Mouse (Mus musculus): ENCODE data around the gene Cd84. TPM values are rescaled to one million over a fixed set of nuclear protein-coding genes. Genes with fewer than 3 reads are reported as not detected.

Cd84 gene
- polyA plus RNA-seq, 1 experiment from 2014 or later, result 1,435 TPM

- WGBS (ENCODE audit: missing documents), result 80% methylated on average over 2 of the region's 2 CpGs
- no peaks in the 10 kb centered on the region for H3K36me3 ChIP-seq (ENCODE audit: inconsistent target)
- H3K27ac ChIP-seq, result no peak overlapping the region
- no peak overlapping the region for H3K4me3 ChIP-seq (ENCODE audit: inconsistent target)
- no peaks in the 10 kb centered on the region for H3K79me2 ChIP-seq (ENCODE audit: inconsistent target)
Measured at GRCm38 (mm10) chr1:171921641-171922040, 82.1 kb downstream of the Cd84 start.

GRCm38 (mm10) chr1:171922844-171923243, 83.3 kb downstream of the Cd84 start:
- Histone ChIP-seq H3K27ac (no peak overlapping the region), H3K4me3 (ENCODE audit: inconsistent target) (no peak overlapping the region), H3K79me2 (ENCODE audit: inconsistent target) (no peaks in the 10 kb centered on the region), H3K36me3 (ENCODE audit: inconsistent target) (no peaks in the 10 kb centered on the region)
- 90% methylated on average over 5 of the region's 5 CpGs for WGBS (ENCODE audit: missing documents)

- Histone ChIP-seq H3K27ac (no peak overlapping the region), H3K36me3 (ENCODE audit: inconsistent target) (no peaks in the 10 kb centered on the region), H3K4me3 (ENCODE audit: inconsistent target) (no peak overlapping the region), H3K79me2 (ENCODE audit: inconsistent target) (no peaks in the 10 kb centered on the region)
- 94% methylated on average over 3 of the region's 3 CpGs for WGBS (ENCODE audit: missing documents)
Measured at GRCm38 (mm10) chr1:171924900-171925299, 85.4 kb downstream of the Cd84 start.

GRCm38 (mm10) chr1:171933851-171934250, 94.4 kb downstream of the Cd84 start:
- H3K27ac ChIP-seq, result no peak overlapping the region
- no peak overlapping the region for H3K4me3 ChIP-seq (ENCODE audit: inconsistent target)
- H3K79me2 ChIP-seq (ENCODE audit: inconsistent target), result no peaks in the 10 kb centered on the region
- H3K36me3 ChIP-seq (ENCODE audit: inconsistent target), result no peaks in the 10 kb centered on the region
- 59% methylated on average over 3 of the region's 3 CpGs for WGBS (ENCODE audit: missing documents)

- Histone ChIP-seq H3K79me2 (ENCODE audit: inconsistent target) (no peaks in the 10 kb centered on the region), H3K4me3 (ENCODE audit: inconsistent target) (no peak overlapping the region), H3K36me3 (ENCODE audit: inconsistent target) (no peaks in the 10 kb centered on the region), H3K27ac (no peak overlapping the region)
- WGBS (ENCODE audit: missing documents), result 93% methylated on average over 14 of the region's 14 CpGs
Measured at GRCm38 (mm10) chr1:171938952-171939948, 99.8 kb downstream of the Cd84 start.

Other genes with a start within 250 kb of the Cd84 start
- gene Ly9, start 232.3 kb upstream of the Cd84 start, polyA plus RNA-seq (2018), result 199 to 492 TPM (median 394 TPM) in 3 replicates
- 92.5 to 257 TPM (median 179 TPM) in 3 replicates for gene Slamf7, start 186.7 kb upstream of the Cd84 start, polyA plus RNA-seq (2018)
- 230 to 330 TPM (median 260 TPM) in 3 replicates for gene Cd48, start 157.7 kb upstream of the Cd84 start, polyA plus RNA-seq (2018)
- 0.19 to 0.30 TPM (median 0.21 TPM) in 3 replicates for gene Slamf1, start 72.6 kb upstream of the Cd84 start, polyA plus RNA-seq (2018)
- 14.1 to 35.5 TPM (median 19.0 TPM) in 3 replicates for gene Gm10521, start 56.0 kb downstream of the Cd84 start, polyA plus RNA-seq (2018)
- 0.65 to 1.0 TPM (median 0.91 TPM) in 3 replicates for gene Slamf6, start 77.8 kb downstream of the Cd84 start, polyA plus RNA-seq (2018)
- 0.12 to 0.42 TPM (median 0.30 TPM) in 3 replicates for gene Vangl2, start 188.7 kb downstream of the Cd84 start, polyA plus RNA-seq (2018)
- not detected in 3 replicates for gene Nhlh1, start 217.9 kb downstream of the Cd84 start, polyA plus RNA-seq (2018)
- 141 to 187 TPM (median 150 TPM) in 3 replicates for gene Copa, start 242.8 kb downstream of the Cd84 start, polyA plus RNA-seq (2018)
- 95.2 to 110 TPM (median 102 TPM) in 3 replicates for gene Ncstn, start 243.1 kb downstream of the Cd84 start, polyA plus RNA-seq (2018)

All from macrophage (primary cell).